ENCODE assay signal across 8 mouse cellular contexts in genomic region chr14:52008321-52009203, GRCm38 (mm10). TPM values are rescaled to one million over a fixed set of nuclear protein-coding genes. Genes with fewer than 3 reads are reported as not detected.
DNase-seq lines count a peak whose midpoint lies in the region.

No protein-coding gene starts in this region.

- H3K9me3 ChIP-seq in hindbrain, embryonic 10.5 days: no peaks in the 10 kb centered on the region

- H3K36me3 ChIP-seq in hindbrain, embryonic 10.5 days: peaks cover 58% of the 10 kb centered on the region

- peaks cover 93% of the 10 kb centered on the region for H3K4me1 ChIP-seq in hindbrain, embryonic 10.5 days (replicated peaks)

- DNase-seq in Muller cell, postnatal 12 days (ENCODE audit: inconsistent ontology term): peak; percentile 91
- DNase-seq in cerebellum, adult 9-11 months: peak; percentile 95
- peak; percentile 71 to 95 for DNase-seq in frontal cortex, adult 2 months (ENCODE audit: extremely low spot score in 1 of 2, low spot score in 1 of 2)
- DNase-seq in hindbrain, embryonic 10.5 days (ENCODE audit: low spot score): peak; percentile 89
- peak; percentile 92 to 93 for DNase-seq in layer of hippocampus, postnatal 14 days (ENCODE audit: low spot score in 2 of 2)
- DNase-seq in lung, postnatal 10 days: peak; percentile 93
- peak; percentile 89 for DNase-seq in ovary, postnatal 36 days (ENCODE audit: low spot score)
- DNase-seq in thymus, postnatal 10 days (ENCODE audit: low spot score in 2 of 2): peak; percentile 91 to 98

- no peaks in the 10 kb centered on the region; the same call in 1 of the 2 replicates for H3K27me3 ChIP-seq in hindbrain, embryonic 10.5 days (ENCODE audit: insufficient read depth, poor library complexity, severe bottlenecking)

- peak overlapping the region; percentile 100 for H3K27ac ChIP-seq in hindbrain, embryonic 10.5 days

- H3K4me3 ChIP-seq in hindbrain, embryonic 10.5 days: peak overlapping the region; percentile 80

- WGBS in hindbrain, embryonic 10.5 days: 53% methylated on average over 38 of the region's 38 CpGs

RNA-seq across cellular contexts. Expression of gene Tmem253, which starts 6.9 kb away (rescaled TPM):
- polyA plus RNA-seq in frontal cortex, adult 2 months (2012; rRNA removed): 0.60 and 0.90 TPM in 2 replicates
- polyA plus RNA-seq in hindbrain, embryonic 10.5 days (2016; fragmentation: Nextera tagmentation; extraction: Ambion mirVana): 0.80 and 1.0 TPM in 2 replicates
- total RNA-seq in layer of hippocampus, postnatal 14 days (2021): under 1 TPM; 0.39 to 0.95 TPM

RNA-seq across cellular contexts. Expression of gene Zfp219, which starts 12.0 kb away (rescaled TPM):
- 73.4 and 77.7 TPM in 2 replicates for polyA plus RNA-seq in frontal cortex, adult 2 months (2012; rRNA removed)
- polyA plus RNA-seq in hindbrain, embryonic 10.5 days (2016; fragmentation: Nextera tagmentation; extraction: Ambion mirVana): 74.3 and 83.6 TPM in 2 replicates
- 10 to 100 TPM; 37.6 to 41.2 TPM for total RNA-seq in layer of hippocampus, postnatal 14 days (2021)

RNA-seq across cellular contexts. Expression of gene Arhgef40, which starts 24.0 kb away (rescaled TPM):
- 39.7 and 44.0 TPM in 2 replicates for polyA plus RNA-seq in frontal cortex, adult 2 months (2012; rRNA removed)
- polyA plus RNA-seq in hindbrain, embryonic 10.5 days (2016; fragmentation: Nextera tagmentation; extraction: Ambion mirVana): 100 and 106 TPM in 2 replicates
- total RNA-seq in layer of hippocampus, postnatal 14 days (2021): 10 to 100 TPM; 44.2 to 47.4 TPM

RNA-seq across cellular contexts. Expression of gene Olfr221, which starts 33.7 kb away (rescaled TPM):
- polyA plus RNA-seq in frontal cortex, adult 2 months (2012; rRNA removed): 0.08 and 0.15 TPM in 2 replicates
- polyA plus RNA-seq in hindbrain, embryonic 10.5 days (2016; fragmentation: Nextera tagmentation; extraction: Ambion mirVana): not detected in 2 replicates
- total RNA-seq in layer of hippocampus, postnatal 14 days (2021): not detected

Comparison
In these comparisons a context has a peak if more than half of its experiments do, and no peak if none do; other contexts are left out.
1. Peak in every context shown above with its lines: DNase-seq, H3K4me3 ChIP-seq and H3K27ac ChIP-seq.